In the genomic region with DNA sequence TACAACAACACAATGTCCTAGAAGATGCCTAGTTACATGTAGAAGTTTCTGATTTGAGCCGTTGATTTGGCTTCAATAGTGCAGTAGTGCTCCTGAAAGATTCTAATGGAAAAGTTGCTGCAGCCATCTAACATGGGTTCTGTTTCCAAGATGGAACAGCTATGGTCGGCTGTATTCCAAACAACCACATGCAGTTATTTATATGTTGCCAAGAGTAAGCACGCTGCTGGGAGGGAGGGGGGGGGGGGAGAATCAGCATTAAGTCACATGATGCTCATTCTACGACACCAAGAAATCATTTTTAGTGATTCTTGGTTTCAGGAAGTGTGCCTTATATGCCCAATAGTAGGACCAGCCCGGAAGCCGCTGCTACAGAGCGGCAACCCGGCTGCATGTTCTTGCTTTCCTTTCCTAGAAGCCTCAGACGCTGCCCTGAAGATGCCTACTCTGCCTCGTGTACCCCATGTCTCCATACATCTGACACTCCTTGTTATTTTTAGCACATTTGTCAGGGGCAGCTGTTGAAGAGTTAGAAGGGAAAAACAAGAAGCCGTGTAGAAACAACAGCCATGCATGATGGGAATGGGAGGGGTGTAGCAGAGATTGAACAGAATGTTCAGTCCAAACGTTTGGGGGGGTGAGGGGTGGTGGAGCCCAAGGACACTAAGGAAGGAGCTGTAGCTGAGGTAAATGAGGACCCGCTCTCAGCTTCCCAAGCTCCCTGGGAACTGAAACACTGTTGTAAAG, we compare ENCODE assay signal across 21 mouse cellular contexts. TPM values are rescaled to one million over a fixed set of nuclear protein-coding genes. Genes with fewer than 3 reads are reported as not detected.
DNase-seq lines count a peak whose midpoint lies in the region; ATAC-seq lines count a peak whose summit lies in the region.
"Had no signal": no experiment of that assay in that cellular context is flagged by ENCODE, and none has a peak within 500 bp of the region (broad histone marks: within the 10 kb centered on the region; RNA-seq: fewer than 3 reads in every experiment).

No protein-coding gene starts in this region.

- DNase-seq in forebrain, embryonic 11.5 days (ENCODE audit: low spot score) = no peak
- peak; percentile 12 for DNase-seq in heart, adult 8-10 months (ENCODE audit: low spot score)
- no peak for DNase-seq in heart, postnatal 4 days
- peak; percentile 28 for DNase-seq in lung, postnatal 14 days
- DNase-seq in lung, postnatal 36 days = no peak
- peak; percentile 72 for DNase-seq in skeletal muscle tissue, adult 2 months (ENCODE audit: low read depth, low spot score)
- DNase-seq in right cerebral cortex, postnatal 14 days = no peak
- DNase-seq: adrenal gland, adult 2 months; cerebellum, adult 11 months; cerebellum, postnatal 14 days; left cerebral cortex, postnatal 4 days; right cerebral cortex, postnatal 25 days; thymus, postnatal 14 days had no signal

- no peak overlapping the region for H3K4me3 ChIP-seq in forebrain, embryonic 16.5 days (replicated peaks; ENCODE audit: low read length)
- H3K4me3 ChIP-seq in forebrain, embryonic 11.5 days (ENCODE audit: low read depth, low read length) = no peak overlapping the region
- H3K4me3 ChIP-seq: erythroblast, embryonic 14.5 days; hindbrain, embryonic 12.5 days; liver, embryonic 15.5 days; neural tube, embryonic 13.5 days had no signal

- H3K9me3 ChIP-seq in forebrain, embryonic 16.5 days (ENCODE audit: control insufficient read depth, low read length) = no peaks in the 10 kb centered on the region
- H3K9me3 ChIP-seq in forebrain, embryonic 11.5 days (ENCODE audit: control insufficient read depth, low read length) = no peaks in the 10 kb centered on the region
- H3K9me3 ChIP-seq: hindbrain, embryonic 12.5 days; liver, embryonic 15.5 days; neural tube, embryonic 13.5 days had no signal

- H3K27ac ChIP-seq in forebrain, embryonic 16.5 days (ENCODE audit: low read length) = no peak overlapping the region
- H3K27ac ChIP-seq in forebrain, embryonic 11.5 days (ENCODE audit: low read depth, low read length) = no peak overlapping the region
- H3K27ac ChIP-seq: hindbrain, embryonic 12.5 days; kidney, postnatal 0 days; liver, embryonic 15.5 days; macrophage; neural tube, embryonic 13.5 days had no signal

- H3K9ac ChIP-seq in forebrain, embryonic 16.5 days (replicated peaks; ENCODE audit: low read depth, low read length) = no peak overlapping the region
- no peak overlapping the region for H3K9ac ChIP-seq in forebrain, embryonic 11.5 days (ENCODE audit: low read length)
- H3K9ac ChIP-seq: hindbrain, embryonic 12.5 days; liver, embryonic 15.5 days; neural tube, embryonic 13.5 days had no signal

- no peak overlapping the region for H3K4me2 ChIP-seq in forebrain, embryonic 16.5 days (ENCODE audit: low read length)
- no peak overlapping the region for H3K4me2 ChIP-seq in forebrain, embryonic 11.5 days (ENCODE audit: low read depth, low read length, severe bottlenecking)
- H3K4me2 ChIP-seq: hindbrain, embryonic 12.5 days; liver, embryonic 15.5 days; midbrain, embryonic 11.5 days; neural tube, embryonic 13.5 days had no signal

- H3K27me3 ChIP-seq in forebrain, embryonic 16.5 days (replicated peaks; ENCODE audit: control insufficient read depth, insufficient read depth, low read length) = no peaks in the 10 kb centered on the region
- H3K27me3 ChIP-seq in forebrain, embryonic 11.5 days (ENCODE audit: control insufficient read depth, insufficient read depth, low read length) = no peaks in the 10 kb centered on the region
- H3K27me3 ChIP-seq: hindbrain, embryonic 12.5 days; liver, embryonic 15.5 days; neural tube, embryonic 13.5 days had no signal

- 74% methylated on average over 13 of the region's 13 CpGs for WGBS in forebrain, embryonic 16.5 days
- 91% methylated on average over 13 of the region's 13 CpGs for WGBS in forebrain, embryonic 11.5 days

- H3K36me3 ChIP-seq in forebrain, embryonic 16.5 days (ENCODE audit: control insufficient read depth, insufficient read depth) = peaks cover 14% of the 10 kb centered on the region
- H3K36me3 ChIP-seq in forebrain, embryonic 11.5 days (ENCODE audit: control insufficient read depth, insufficient read depth, low read length) = peaks cover 3% of the 10 kb centered on the region; the same call in 1 of the 2 replicates

- no peaks in the 10 kb centered on the region for H3K4me1 ChIP-seq in forebrain, embryonic 16.5 days (replicated peaks; ENCODE audit: control insufficient read depth, insufficient read depth, low read length)
- no peaks in the 10 kb centered on the region for H3K4me1 ChIP-seq in forebrain, embryonic 11.5 days (replicated peaks; ENCODE audit: control insufficient read depth, insufficient read depth, low read length)
- H3K4me1 ChIP-seq: hindbrain, embryonic 12.5 days; neural tube, embryonic 13.5 days had no signal

- ATAC-seq in forebrain, embryonic 16.5 days = peak; percentile 44
- ATAC-seq in forebrain, embryonic 11.5 days (replicated peaks; ENCODE audit: low FRiP score) = no peak

RNA-seq across cellular contexts. Expression of a gene that starts 13.5 kb away (rescaled TPM):
- polyA plus RNA-seq in forebrain, embryonic 16.5 days (2015; fragmentation: Nextera tagmentation; extraction: Ambion mirVana) = 17.6 and 21.3 TPM in 2 replicates
- 42.5 and 49.4 TPM in 2 replicates for polyA plus RNA-seq in forebrain, embryonic 11.5 days (2014; fragmentation: Nextera tagmentation; extraction: Ambion mirVana)
- 100 to 1,000 TPM; 172 to 240 (median 215) TPM for total RNA-seq in heart, adult 8-10 months (2022)
- 100 to 1,000 TPM; 274 to 277 TPM for total RNA-seq in heart, postnatal 4 days (2021)

RNA-seq across cellular contexts. Expression of a gene that starts 21.4 kb away (rescaled TPM):
- polyA plus RNA-seq in forebrain, embryonic 16.5 days (2015; fragmentation: Nextera tagmentation; extraction: Ambion mirVana) = 4.1 and 7.1 TPM in 2 replicates
- polyA plus RNA-seq in forebrain, embryonic 11.5 days (2014; fragmentation: Nextera tagmentation; extraction: Ambion mirVana) = 0.91 and 1.4 TPM in 2 replicates
- total RNA-seq in heart, adult 8-10 months (2022) = under 1 TPM in 3 of 4 experiments, not detected in 1; 0.17 to 0.49 (median 0.19) TPM
- total RNA-seq in heart, postnatal 4 days (2021) = under 1 TPM; 0.21 to 0.36 TPM
- polyA plus RNA-seq: adrenal gland, adult 2 months; erythroblast, embryonic 14.5 days; macrophage had no signal

Comparison
In these comparisons a context has a peak if more than half of its experiments do, and no peak if none do; other contexts are left out.
1. DNase-seq: peak in heart, adult 8-10 months (single experiment), lung, postnatal 14 days (single experiment) and skeletal muscle tissue, adult 2 months (single experiment); none in forebrain, embryonic 11.5 days (single experiment), heart, postnatal 4 days (single experiment), lung, postnatal 36 days (single experiment) and right cerebral cortex, postnatal 14 days (single experiment).